Mouse (Mus musculus): ENCODE results near the gene Col1a1. TPM values are rescaled to one million over a fixed set of nuclear protein-coding genes. Genes with fewer than 3 reads are reported as not detected.

Gene Col1a1
- polyA plus RNA-seq, 1 experiment, result 2.3 TPM

- Histone ChIP-seq H3ac (ENCODE audit: control insufficient read depth, insufficient read length, low read depth) (no peak overlapping the region), H3K36me3 (ENCODE audit: control insufficient read depth, insufficient read depth) (no peaks in the 10 kb centered on the region), H3K79me3 (ENCODE audit: low read depth) (no peaks in the 10 kb centered on the region), H3K27me3 (ENCODE audit: control insufficient read depth, insufficient read depth, insufficient read length) (no peaks in the 10 kb centered on the region), H3K4me3 (ENCODE audit: insufficient read depth, poor library complexity, severe bottlenecking) (no peak overlapping the region), H3K79me2 (ENCODE audit: control insufficient read depth, insufficient read depth) (no peaks in the 10 kb centered on the region)
- no peak for TF ChIP-seq CEBPB (IDR thresholded peaks at IDR 0.05; ENCODE audit: low read depth)
- TF ChIP-seq MYOG (IDR thresholded peaks at IDR 0.05; ENCODE audit: control insufficient read depth, extremely low read depth, insufficient read length), result no peak
- TF ChIP-seq MYOD1 (IDR thresholded peaks at IDR 0.05; ENCODE audit: control insufficient read depth, insufficient read length, low read depth), result no peak
- no peak for TF ChIP-seq MAX (IDR thresholded peaks at IDR 0.05)
- TF ChIP-seq USF1 (IDR thresholded peaks at IDR 0.05; ENCODE audit: low read depth), result no peak
- TF ChIP-seq CTCF (IDR thresholded peaks at IDR 0.05; ENCODE audit: control insufficient read depth, insufficient read depth, insufficient read length), result no peak
- no peak for TF ChIP-seq FOSL1 (IDR thresholded peaks at IDR 0.05; ENCODE audit: insufficient read depth, low read length, poor library complexity, severe bottlenecking)
These were observed 6.4 kb upstream of the Col1a1 start for GRCm38 (mm10) chr11:94929599-94929998.

- Histone ChIP-seq H3K4me3 (ENCODE audit: insufficient read depth, poor library complexity, severe bottlenecking) (no peak overlapping the region), H3K79me3 (ENCODE audit: low read depth) (no peaks in the 10 kb centered on the region), H3K79me2 (ENCODE audit: control insufficient read depth, insufficient read depth) (no peaks in the 10 kb centered on the region), H3K27me3 (ENCODE audit: control insufficient read depth, insufficient read depth, insufficient read length) (no peaks in the 10 kb centered on the region), H3ac (ENCODE audit: control insufficient read depth, insufficient read length, low read depth) (no peak overlapping the region), H3K36me3 (ENCODE audit: control insufficient read depth, insufficient read depth) (no peaks in the 10 kb centered on the region)
- no peak for TF ChIP-seq MAX (IDR thresholded peaks at IDR 0.05)
- TF ChIP-seq USF1 (IDR thresholded peaks at IDR 0.05; ENCODE audit: low read depth), result no peak
- no peak for TF ChIP-seq CEBPB (IDR thresholded peaks at IDR 0.05; ENCODE audit: low read depth)
- TF ChIP-seq CTCF (IDR thresholded peaks at IDR 0.05; ENCODE audit: control insufficient read depth, insufficient read depth, insufficient read length), result no peak
- no peak for TF ChIP-seq FOSL1 (IDR thresholded peaks at IDR 0.05; ENCODE audit: insufficient read depth, low read length, poor library complexity, severe bottlenecking)
- TF ChIP-seq MYOG (IDR thresholded peaks at IDR 0.05; ENCODE audit: control insufficient read depth, extremely low read depth, insufficient read length), result no peak
- no peak for TF ChIP-seq MYOD1 (IDR thresholded peaks at IDR 0.05; ENCODE audit: control insufficient read depth, insufficient read length, low read depth)
These were observed 5.9 kb upstream of the Col1a1 start for GRCm38 (mm10) chr11:94930151-94930550.

GRCm38 (mm10) chr11:94933584-94933983 lies 2.4 kb upstream of the Col1a1 start:
- no peaks in the 10 kb centered on the region for H3K27me3 ChIP-seq (ENCODE audit: control insufficient read depth, insufficient read depth, insufficient read length)
- no peak overlapping the region for H3K4me3 ChIP-seq (ENCODE audit: insufficient read depth, poor library complexity, severe bottlenecking)
- TF ChIP-seq MAX (IDR thresholded peaks at IDR 0.05) (no peak), CEBPB (IDR thresholded peaks at IDR 0.05; ENCODE audit: low read depth) (no peak), CTCF (IDR thresholded peaks at IDR 0.05; ENCODE audit: control insufficient read depth, insufficient read depth, insufficient read length) (no peak), MYOD1 (IDR thresholded peaks at IDR 0.05; ENCODE audit: control insufficient read depth, insufficient read length, low read depth) (no peak), FOSL1 (IDR thresholded peaks at IDR 0.05; ENCODE audit: insufficient read depth, low read length, poor library complexity, severe bottlenecking) (no peak), USF1 (IDR thresholded peaks at IDR 0.05; ENCODE audit: low read depth) (no peak), MYOG (IDR thresholded peaks at IDR 0.05; ENCODE audit: control insufficient read depth, extremely low read depth, insufficient read length) (no peak)

GRCm38 (mm10) chr11:94934526-94934925 lies 1.5 kb upstream of the Col1a1 start:
- H3K27me3 ChIP-seq (ENCODE audit: control insufficient read depth, insufficient read depth, insufficient read length), result no peaks in the 10 kb centered on the region
- no peaks in the 10 kb centered on the region for H3K79me3 ChIP-seq (ENCODE audit: low read depth)
- TF ChIP-seq USF1 (IDR thresholded peaks at IDR 0.05; ENCODE audit: low read depth), result no peak
- TF ChIP-seq CEBPB (IDR thresholded peaks at IDR 0.05; ENCODE audit: low read depth), result no peak
- no peaks in the 10 kb centered on the region for H3K79me2 ChIP-seq (ENCODE audit: control insufficient read depth, insufficient read depth)
- no peaks in the 10 kb centered on the region for H3K36me3 ChIP-seq (ENCODE audit: control insufficient read depth, insufficient read depth)
- H3ac ChIP-seq (ENCODE audit: control insufficient read depth, insufficient read length, low read depth), result no peak overlapping the region
- no peak overlapping the region for H3K4me3 ChIP-seq (ENCODE audit: insufficient read depth, poor library complexity, severe bottlenecking)

More at GRCm38 (mm10) chr11:94933584-94933983, 2.4 kb upstream of the Col1a1 start:
- H3K79me3 ChIP-seq (ENCODE audit: low read depth), result no peaks in the 10 kb centered on the region
- no peaks in the 10 kb centered on the region for H3K36me3 ChIP-seq (ENCODE audit: control insufficient read depth, insufficient read depth)
- H3K79me2 ChIP-seq (ENCODE audit: control insufficient read depth, insufficient read depth), result no peaks in the 10 kb centered on the region
- no peak overlapping the region for H3ac ChIP-seq (ENCODE audit: control insufficient read depth, insufficient read length, low read depth)

- no peaks in the 10 kb centered on the region for H3K36me3 ChIP-seq (ENCODE audit: control insufficient read depth, insufficient read depth)
- TF ChIP-seq MYOG (IDR thresholded peaks at IDR 0.05; ENCODE audit: control insufficient read depth, extremely low read depth, insufficient read length) (no peak), USF1 (IDR thresholded peaks at IDR 0.05; ENCODE audit: low read depth) (no peak), MAX (IDR thresholded peaks at IDR 0.05) (peak; percentile 25), CTCF (IDR thresholded peaks at IDR 0.05; ENCODE audit: control insufficient read depth, insufficient read depth, insufficient read length) (peak; percentile 40), CEBPB (IDR thresholded peaks at IDR 0.05; ENCODE audit: low read depth) (no peak)
- H3ac ChIP-seq (ENCODE audit: control insufficient read depth, insufficient read length, low read depth), result peak overlapping the region; percentile 0
- H3K4me3 ChIP-seq (ENCODE audit: insufficient read depth, poor library complexity, severe bottlenecking), result peak overlapping the region; percentile 25
- H3K79me2 ChIP-seq (ENCODE audit: control insufficient read depth, insufficient read depth), result no peaks in the 10 kb centered on the region
- no peaks in the 10 kb centered on the region for H3K27me3 ChIP-seq (ENCODE audit: control insufficient read depth, insufficient read depth, insufficient read length)
- H3K79me3 ChIP-seq (ENCODE audit: low read depth), result no peaks in the 10 kb centered on the region
These were observed 849 bp downstream of the Col1a1 start for GRCm38 (mm10) chr11:94936851-94937295.

- TF ChIP-seq FOSL1 (IDR thresholded peaks at IDR 0.05; ENCODE audit: insufficient read depth, low read length, poor library complexity, severe bottlenecking) (no peak), CEBPB (IDR thresholded peaks at IDR 0.05; ENCODE audit: low read depth) (no peak), MYOG (IDR thresholded peaks at IDR 0.05; ENCODE audit: control insufficient read depth, extremely low read depth, insufficient read length) (no peak), CTCF (IDR thresholded peaks at IDR 0.05; ENCODE audit: control insufficient read depth, insufficient read depth, insufficient read length) (no peak), USF1 (IDR thresholded peaks at IDR 0.05; ENCODE audit: low read depth) (no peak), MAX (IDR thresholded peaks at IDR 0.05) (no peak), MYOD1 (IDR thresholded peaks at IDR 0.05; ENCODE audit: control insufficient read depth, insufficient read length, low read depth) (no peak)
- Histone ChIP-seq H3K79me2 (ENCODE audit: control insufficient read depth, insufficient read depth) (no peaks in the 10 kb centered on the region), H3K36me3 (ENCODE audit: control insufficient read depth, insufficient read depth) (no peaks in the 10 kb centered on the region), H3ac (ENCODE audit: control insufficient read depth, insufficient read length, low read depth) (no peak overlapping the region), H3K79me3 (ENCODE audit: low read depth) (no peaks in the 10 kb centered on the region), H3K27me3 (ENCODE audit: control insufficient read depth, insufficient read depth, insufficient read length) (no peaks in the 10 kb centered on the region), H3K4me3 (ENCODE audit: insufficient read depth, poor library complexity, severe bottlenecking) (peak overlapping the region; percentile 25)
These were observed 1.3 kb downstream of the Col1a1 start for GRCm38 (mm10) chr11:94937335-94937781.

Measured in C2C12 (cell line).